12 mouse cellular contexts compared by ENCODE assay signal in the genomic region with DNA sequence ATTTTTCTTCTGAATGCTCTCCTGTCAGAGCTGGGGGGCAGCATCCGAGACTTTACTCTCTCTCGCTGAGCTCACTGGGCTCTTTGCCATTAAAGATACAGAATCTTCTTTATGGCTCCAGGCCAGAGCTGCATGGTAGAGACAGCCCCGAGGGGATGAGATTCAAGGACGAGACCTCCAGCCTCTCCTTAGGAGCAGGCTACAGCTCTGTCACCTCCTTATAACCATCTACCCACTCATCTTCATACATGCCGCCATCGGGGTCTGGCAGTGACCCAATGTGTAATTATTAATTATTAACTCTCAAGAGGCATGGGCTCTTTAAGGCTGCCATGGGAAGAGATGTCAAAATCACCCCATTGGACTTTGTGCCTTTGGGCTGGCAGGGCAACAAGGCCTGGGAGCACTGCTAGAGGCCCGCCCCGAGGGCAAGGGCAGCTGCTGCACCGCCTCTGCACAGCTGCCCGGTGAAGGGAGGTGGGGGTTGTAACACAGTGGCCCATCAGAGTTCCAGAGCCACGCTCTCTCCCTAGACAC. TPM values are rescaled to one million over a fixed set of nuclear protein-coding genes. Genes with fewer than 3 reads are reported as not detected.
DNase-seq lines count a peak whose midpoint lies in the region; ATAC-seq and TF ChIP-seq lines count a peak whose summit lies in the region.
"Had no signal": no experiment of that assay in that cellular context is flagged by ENCODE, and none has a peak within 500 bp of the region (broad histone marks: within the 10 kb centered on the region; RNA-seq: fewer than 3 reads in every experiment).

No protein-coding gene starts in this region.

- WGBS in liver, embryonic 11.5 days, result 67% methylated on average over 11 of the region's 11 CpGs
- WGBS in intestine, embryonic 15.5 days, result 31% methylated on average over 11 of the region's 11 CpGs
- 52% methylated on average over 11 of the region's 11 CpGs for WGBS in kidney, embryonic 15.5 days
- WGBS in liver, postnatal 0 days (ENCODE audit: insufficient replicate concordance), result 55% methylated on average over 11 of the region's 11 CpGs

- peak; percentile 57 for DNase-seq in liver
- DNase-seq in liver, embryonic 11.5 days (ENCODE audit: low spot score), result no peak
- DNase-seq in liver, postnatal 0 days, result peak; percentile 72
- DNase-seq in heart, postnatal 10 days, result no peak
- no peak for DNase-seq in left cerebral cortex, postnatal 10 days (ENCODE audit: extremely low spot score in 1 of 2, low spot score in 2 of 2)
- DNase-seq: cerebellum, adult 8-10 months; layer of hippocampus, adult 9-11 months; right cerebral cortex, postnatal 14 days had no signal

- no peak overlapping the region for H3K27ac ChIP-seq in liver, embryonic 11.5 days (ENCODE audit: low read depth, low read length)
- H3K27ac ChIP-seq in intestine, embryonic 15.5 days, result 0 out of 2 replicates have a peak overlapping the region, but pooled peaks have one; percentile 28
- no peak overlapping the region; the same call in 1 of the 2 replicates for H3K27ac ChIP-seq in kidney, embryonic 15.5 days
- peak overlapping the region; percentile 85 for H3K27ac ChIP-seq in liver, postnatal 0 days (ENCODE audit: low read depth)
- H3K27ac ChIP-seq: embryonic facial prominence, embryonic 15.5 days; limb, embryonic 15.5 days had no signal

- H3K27me3 ChIP-seq in liver, embryonic 11.5 days (replicated peaks; ENCODE audit: control insufficient read depth, insufficient read depth, low read length), result no peaks in the 10 kb centered on the region; the same call in 1 of the 2 replicates
- no peaks in the 10 kb centered on the region for H3K27me3 ChIP-seq in intestine, embryonic 15.5 days (replicated peaks)
- no peaks in the 10 kb centered on the region for H3K27me3 ChIP-seq in kidney, embryonic 15.5 days
- no peaks in the 10 kb centered on the region for H3K27me3 ChIP-seq in liver, postnatal 0 days (ENCODE audit: insufficient read depth, low read length)
- H3K27me3 ChIP-seq: embryonic facial prominence, embryonic 15.5 days; limb, embryonic 15.5 days had no signal

- no peaks in the 10 kb centered on the region for H3K4me1 ChIP-seq in liver, embryonic 11.5 days (replicated peaks; ENCODE audit: control insufficient read depth, insufficient read depth, low read length)
- peaks cover 23% of the 10 kb centered on the region for H3K4me1 ChIP-seq in intestine, embryonic 15.5 days (replicated peaks)
- H3K4me1 ChIP-seq in kidney, embryonic 15.5 days, result peaks cover 10% of the 10 kb centered on the region; the same call in 1 of the 2 replicates
- H3K4me1 ChIP-seq in liver, postnatal 0 days (ENCODE audit: insufficient read depth), result peaks cover 16% of the 10 kb centered on the region
- H3K4me1 ChIP-seq: embryonic facial prominence, embryonic 15.5 days; limb, embryonic 15.5 days had no signal

- ATAC-seq in liver, embryonic 11.5 days (replicated peaks; ENCODE audit: low FRiP score), result no peak; the same call in 1 of the 2 replicates
- peak; percentile 87 for ATAC-seq in intestine, embryonic 15.5 days
- peak; percentile 71 for ATAC-seq in kidney, embryonic 15.5 days (replicated peaks; ENCODE audit: low FRiP score)
- peak; percentile 87 for ATAC-seq in liver, postnatal 0 days

- H3K36me3 ChIP-seq in liver, embryonic 11.5 days (ENCODE audit: control insufficient read depth, insufficient read depth, low read length), result no peaks in the 10 kb centered on the region
- no peaks in the 10 kb centered on the region for H3K36me3 ChIP-seq in intestine, embryonic 15.5 days
- H3K36me3 ChIP-seq in kidney, embryonic 15.5 days, result no peaks in the 10 kb centered on the region
- no peaks in the 10 kb centered on the region for H3K36me3 ChIP-seq in liver, postnatal 0 days (replicated peaks; ENCODE audit: insufficient read depth, low read length)
- H3K36me3 ChIP-seq: embryonic facial prominence, embryonic 15.5 days; limb, embryonic 15.5 days had no signal

- H3K9ac ChIP-seq in liver, embryonic 11.5 days (ENCODE audit: low read depth, low read length), result no peak overlapping the region
- 0 out of 2 replicates have a peak overlapping the region, but pooled peaks have one; percentile 8 for H3K9ac ChIP-seq in intestine, embryonic 15.5 days
- no peak overlapping the region for H3K9ac ChIP-seq in kidney, embryonic 15.5 days
- peak overlapping the region; percentile 18; the same call in 1 of the 2 replicates for H3K9ac ChIP-seq in liver, postnatal 0 days (replicated peaks)
- H3K9ac ChIP-seq: embryonic facial prominence, embryonic 15.5 days; limb, embryonic 15.5 days had no signal

- H3K4me2 ChIP-seq in liver, embryonic 11.5 days, result no peak overlapping the region
- peak overlapping the region; percentile 36 for H3K4me2 ChIP-seq in intestine, embryonic 15.5 days (replicated peaks)
- H3K4me2 ChIP-seq in kidney, embryonic 15.5 days, result no peak overlapping the region
- peak overlapping the region; percentile 58 for H3K4me2 ChIP-seq in liver, postnatal 0 days (ENCODE audit: low read depth, low read length)
- H3K4me2 ChIP-seq: embryonic facial prominence, embryonic 15.5 days; limb, embryonic 15.5 days had no signal

- H3K9me3 ChIP-seq in liver, embryonic 11.5 days (ENCODE audit: control insufficient read depth, low read length), result no peaks in the 10 kb centered on the region
- no peaks in the 10 kb centered on the region for H3K9me3 ChIP-seq in intestine, embryonic 15.5 days
- no peaks in the 10 kb centered on the region for H3K9me3 ChIP-seq in kidney, embryonic 15.5 days (replicated peaks)
- no peaks in the 10 kb centered on the region for H3K9me3 ChIP-seq in liver, postnatal 0 days (ENCODE audit: low read length)
- H3K9me3 ChIP-seq: embryonic facial prominence, embryonic 15.5 days; limb, embryonic 15.5 days had no signal

- no peak overlapping the region for H3K4me3 ChIP-seq in liver, embryonic 11.5 days (ENCODE audit: low read depth, low read length)
- H3K4me3 ChIP-seq in intestine, embryonic 15.5 days (replicated peaks), result no peak overlapping the region
- no peak overlapping the region for H3K4me3 ChIP-seq in kidney, embryonic 15.5 days (replicated peaks)
- H3K4me3 ChIP-seq in liver, postnatal 0 days (ENCODE audit: low read depth, low read length), result peak overlapping the region; percentile 19
- H3K4me3 ChIP-seq: embryonic facial prominence, embryonic 15.5 days; limb, embryonic 15.5 days had no signal

- intact Hi-C loops in heart, postnatal 10 days (cut with DNase I), result no loop called here
- intact Hi-C loops in left cerebral cortex, postnatal 10 days (cut with DNase I), result no loop called here

- peak; percentile 75 for TF ChIP-seq EP300 in liver, postnatal 0 days (IDR thresholded peaks at IDR 0.05; ENCODE audit: low read depth)

- TF ChIP-seq CTCF in liver, postnatal 0 days (IDR thresholded peaks at IDR 0.05; ENCODE audit: low read depth), result no peak

RNA-seq across cellular contexts. Expression of a gene that starts 37.8 kb away (rescaled TPM):
- polyA plus RNA-seq in liver, embryonic 11.5 days (2014; fragmentation: Nextera tagmentation; extraction: Ambion mirVana), result 3.4 and 4.6 TPM in 2 replicates
- 3.6 and 4.7 TPM in 2 replicates for polyA plus RNA-seq in intestine, embryonic 15.5 days (2015; fragmentation: Nextera tagmentation; extraction: Ambion mirVana)
- 5.9 and 6.6 TPM in 2 replicates for polyA plus RNA-seq in kidney, embryonic 15.5 days (2015; fragmentation: Nextera tagmentation; extraction: Ambion mirVana)
- polyA plus RNA-seq in liver, postnatal 0 days (2015; fragmentation: Nextera tagmentation; extraction: Ambion mirVana), result 2.8 and 3.1 TPM in 2 replicates
- 100 to 1,000 TPM; 231 to 234 TPM for total RNA-seq in heart, postnatal 10 days (2021)
- 10 to 100 TPM; 73.6 to 82.9 TPM for total RNA-seq in left cerebral cortex, postnatal 10 days (2021)

Comparison
In these comparisons a context has a peak if more than half of its experiments do, and no peak if none do; other contexts are left out.
1. DNase-seq: peak in liver (single experiment) and liver, postnatal 0 days (single experiment); none in liver, embryonic 11.5 days (single experiment), heart, postnatal 10 days (0 of 2) and left cerebral cortex, postnatal 10 days (0 of 2).
2. H3K27ac ChIP-seq: peak in intestine, embryonic 15.5 days (single experiment) and liver, postnatal 0 days (single experiment); none in liver, embryonic 11.5 days (single experiment) and kidney, embryonic 15.5 days (single experiment).
3. H3K4me2 ChIP-seq: peak in intestine, embryonic 15.5 days (single experiment) and liver, postnatal 0 days (single experiment); none in liver, embryonic 11.5 days (single experiment) and kidney, embryonic 15.5 days (single experiment).
4. H3K9ac ChIP-seq: peak in intestine, embryonic 15.5 days (single experiment) and liver, postnatal 0 days (single experiment); none in liver, embryonic 11.5 days (single experiment) and kidney, embryonic 15.5 days (single experiment).